Mouse (Mus musculus): ENCODE results near the gene Icam5.

- TF ChIP-seq HCFC1 (IDR thresholded peaks at IDR 0.05; ENCODE audit: borderline replicate concordance, insufficient read depth, low read length) (no peak), MAFK (IDR thresholded peaks at IDR 0.05; ENCODE audit: insufficient read depth, low read depth, low read length) (no peak), ZNF384 (IDR thresholded peaks at IDR 0.05; ENCODE audit: low read depth, low read length) (no peak), CHD2 (IDR thresholded peaks at IDR 0.05; ENCODE audit: low read depth, low read length) (no peak), ZC3H11A (IDR thresholded peaks at IDR 0.05; ENCODE audit: borderline replicate concordance, low read depth, low read length) (no peak)
Measured at GRCm38 (mm10) chr9:21075625-21076024, 43.8 kb downstream of the Icam5 start.
